Mouse (Mus musculus) bone marrow, adult 2 months (tissue): ENCODE data around the gene Trappc3. TPM values are rescaled to one million over a fixed set of nuclear protein-coding genes. Genes with fewer than 3 reads are reported as not detected.

Experiments used
- H3K27ac ChIP-seq: fragments of 200-500 bp; 2 replicates; pipeline ENCODE4 v1.5.1; 2012; ENCODE audit warnings: low read depth, mild to moderate bottlenecking, control low read depth, inconsistent platforms, low read length; ENCODE audit not compliant: control insufficient read depth, poor library complexity, insufficient read depth
- H3K4me1 ChIP-seq: fragments of 200-500 bp; 2 replicates; pipeline ENCODE4 v1.6.1; 2011; ENCODE audit warnings: low read length; ENCODE audit not compliant: control insufficient read depth, insufficient read depth
- H3K4me3 ChIP-seq: fragments of 200-500 bp; replicated peaks from 2 replicates; pipeline ENCODE3; 2011; ENCODE audit warnings: mild to moderate bottlenecking, low read depth, low read length, control low read depth; ENCODE audit not compliant: control insufficient read depth
- CTCF ChIP-seq: fragments of 200-500 bp; IDR thresholded peaks from 2 replicates; pipeline ENCODE4 v1.5.1; 2011; ENCODE audit warnings: low read length, control low read depth; ENCODE audit not compliant: control insufficient read depth, insufficient read depth
- POLR2A ChIP-seq: fragments of 200-500 bp; IDR thresholded peaks from 2 replicates; pipeline ENCODE4 v1.6.1; 2011; ENCODE audit warnings: low read depth, mild to moderate bottlenecking, control low read depth, low read length, borderline replicate concordance; ENCODE audit not compliant: control insufficient read depth
- WGBS: fragments of 180-500 bp; shearing (Covaris S2); methylation state at CpG from one replicate; pipeline ENCODE4 v1.1.7; 2018; 5-methylcytosine and 5-hydroxymethylcytosine counted together
- polyA plus RNA-seq: library from polyadenylated mRNA; stranded (reverse); fragments of >200 nt; gene quantifications from 2 replicates; pipeline ENCODE4 v1.2.4, GENCODE M21; 2011; ENCODE audit warnings: low replicate concordance; ENCODE audit not compliant: missing spikeins, insufficient read depth, insufficient read length

Trappc3 gene
- polyA plus RNA-seq, 1 experiment: 32.5 TPM

- TF ChIP-seq POLR2A (no peak), CTCF (no peak)
- 30% methylated on average over 2 of the region's 2 CpGs for WGBS
- H3K4me1 ChIP-seq: no peaks in the 10 kb centered on the region
- H3K27ac ChIP-seq: no peak overlapping the region
- no peak overlapping the region for H3K4me3 ChIP-seq
Measured at GRCm38 (mm10) chr4:126306827-126307226, 44.7 kb downstream of the Trappc3 start.

- Histone ChIP-seq H3K27ac (no peak overlapping the region), H3K4me3 (no peak overlapping the region), H3K4me1 (no peaks in the 10 kb centered on the region)
- TF ChIP-seq CTCF (peak; percentile 32), POLR2A (no peak)
- WGBS: 20% methylated on average over 20 of the region's 20 CpGs
Measured at GRCm38 (mm10) chr4:126309211-126309921, 47.2 kb downstream of the Trappc3 start.

DNA sequence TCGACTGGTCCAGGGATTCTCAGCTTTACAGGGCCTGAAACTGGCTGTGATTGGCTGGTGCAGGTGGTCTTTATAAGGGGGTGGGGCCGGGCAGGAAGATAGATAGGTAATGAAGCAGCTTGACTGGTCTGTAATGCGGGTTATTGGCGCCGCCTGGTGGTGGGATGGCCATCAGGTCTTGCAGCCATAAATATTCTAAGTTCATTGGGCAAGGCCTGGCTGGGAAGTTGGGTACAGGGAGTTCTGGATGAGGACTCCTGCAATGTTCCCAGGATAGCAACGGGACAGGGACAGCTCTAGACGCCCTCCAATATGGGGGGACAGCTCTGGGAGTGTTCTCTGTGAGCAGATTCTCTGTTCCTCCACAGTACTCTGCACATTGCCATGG lies 47.8 kb downstream of the Trappc3 start:
- Histone ChIP-seq H3K4me1 (no peaks in the 10 kb centered on the region), H3K4me3 (no peak overlapping the region), H3K27ac (no peak overlapping the region)
- WGBS: 0% methylated on average over 7 of the region's 7 CpGs
- peak; percentile 76 for TF ChIP-seq CTCF
- no peak for TF ChIP-seq POLR2A

- no peak for TF ChIP-seq CTCF
- no peak for TF ChIP-seq POLR2A
- no peaks in the 10 kb centered on the region for H3K4me1 ChIP-seq
- no peak overlapping the region for H3K4me3 ChIP-seq
- WGBS: 72% methylated on average over 7 of the region's 7 CpGs
- no peak overlapping the region for H3K27ac ChIP-seq
Measured at GRCm38 (mm10) chr4:126310344-126310743, 48.2 kb downstream of the Trappc3 start.

- Histone ChIP-seq H3K27ac (no peak overlapping the region), H3K4me1 (no peaks in the 10 kb centered on the region), H3K4me3 (no peak overlapping the region)
- WGBS: 84% methylated on average over 16 of the region's 16 CpGs
- no peak for TF ChIP-seq POLR2A
- TF ChIP-seq CTCF: no peak
Measured at GRCm38 (mm10) chr4:126311566-126312200, 49.6 kb downstream of the Trappc3 start.

DNA sequence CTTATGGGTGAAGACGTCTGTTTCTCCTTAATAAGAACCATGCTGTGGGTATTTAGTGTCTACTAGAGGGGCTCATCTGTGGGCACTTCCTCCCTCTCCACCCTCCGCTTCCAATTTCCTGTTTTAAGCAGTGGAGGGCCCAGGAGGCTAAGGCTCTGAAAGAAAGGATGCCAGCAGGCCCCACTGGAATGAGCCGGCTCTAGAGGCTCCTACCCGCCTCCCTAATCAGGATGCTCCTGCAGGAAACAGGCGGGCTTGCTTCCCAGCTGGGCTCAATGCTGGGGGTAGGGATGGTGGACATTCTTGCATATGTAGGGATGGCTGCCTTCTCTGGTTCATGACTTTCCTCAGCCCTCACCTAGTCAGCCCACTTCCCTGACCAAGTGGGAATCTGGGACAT lies 51.1 kb downstream of the Trappc3 start:
- TF ChIP-seq CTCF: no peak
- TF ChIP-seq POLR2A: no peak
- Histone ChIP-seq H3K4me3 (no peak overlapping the region), H3K27ac (no peak overlapping the region), H3K4me1 (no peaks in the 10 kb centered on the region)
- WGBS: 67% methylated on average over 5 of the region's 5 CpGs

GRCm38 (mm10) chr4:126314393-126314792 lies 52.3 kb downstream of the Trappc3 start:
- Histone ChIP-seq H3K27ac (no peak overlapping the region), H3K4me3 (no peak overlapping the region), H3K4me1 (no peaks in the 10 kb centered on the region)
- no peak for TF ChIP-seq POLR2A
- no peak for TF ChIP-seq CTCF
- WGBS: 78% methylated on average over 10 of the region's 10 CpGs

DNA sequence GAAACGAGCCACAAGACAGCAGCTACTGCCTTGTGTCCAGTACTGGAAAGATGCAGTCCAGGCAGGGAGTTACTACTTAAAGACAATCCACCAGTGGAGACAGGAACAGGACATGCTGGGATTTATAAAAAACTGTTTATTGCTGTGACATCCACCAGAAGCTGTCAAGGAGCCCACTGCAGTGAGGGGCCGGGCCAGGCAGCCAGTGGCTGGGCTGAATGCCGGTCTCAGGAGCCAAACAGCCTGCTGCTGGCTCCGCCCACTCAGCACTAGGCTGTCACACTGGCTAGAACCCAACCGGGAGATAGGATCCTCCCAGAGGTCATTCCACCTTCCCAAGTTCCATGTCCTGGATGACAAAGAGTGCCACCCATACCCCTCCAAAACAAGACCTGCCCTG lies 53.8 kb downstream of the Trappc3 start:
- no peak overlapping the region for H3K27ac ChIP-seq
- WGBS: 79% methylated on average over 5 of the region's 5 CpGs
- no peaks in the 10 kb centered on the region for H3K4me1 ChIP-seq
- no peak for TF ChIP-seq POLR2A
- TF ChIP-seq CTCF: no peak
- no peak overlapping the region for H3K4me3 ChIP-seq
